Mouse (Mus musculus) lung, embryonic 16.5 days (tissue): Measurements from ENCODE around the gene Cdkl3. TPM values are rescaled to one million over a fixed set of nuclear protein-coding genes. Genes with fewer than 3 reads are reported as not detected.
A peak's percentile ranks its signal among the peaks of the same experiment; 100 is the strongest.

Experiments
- ATAC-seq: fragments of 200-750 bp; cut with Nextera tagmentation; 2 replicates; pipeline ENCODE4 v1.8.0; 2017; ENCODE audit warnings: low read depth, mild to moderate bottlenecking, moderate library complexity
- H3K27ac ChIP-seq: fragments of 300-500 bp; sonication (generic); 2 replicates; pipeline ENCODE4 v1.5.1; 2014; ENCODE audit warnings: mild to moderate bottlenecking, control low read depth, low read length
- H3K27me3 ChIP-seq: fragments of 300-500 bp; sonication (generic); 2 replicates; pipeline ENCODE4 v1.6.1; 2014; ENCODE audit warnings: low read depth, low read length, mixed read lengths; ENCODE audit not compliant: control insufficient read depth, insufficient read depth
- H3K36me3 ChIP-seq: fragments of 300-500 bp; sonication (generic); 2 replicates; pipeline ENCODE4 v1.6.1; 2014; ENCODE audit warnings: low read length; ENCODE audit not compliant: control insufficient read depth, insufficient read depth
- H3K4me1 ChIP-seq: fragments of 300-500 bp; sonication (generic); replicated peaks from 2 replicates; pipeline ENCODE4 v1.6.1; 2014; ENCODE audit warnings: low read length, mixed read lengths; ENCODE audit not compliant: control insufficient read depth, insufficient read depth
- H3K4me2 ChIP-seq: fragments of 300-500 bp; sonication (generic); 2 replicates; pipeline ENCODE4 v1.6.1; 2014; ENCODE audit warnings: low read depth, low read length, control low read depth
- H3K4me3 ChIP-seq: fragments of 300-500 bp; sonication (generic); 2 replicates; pipeline ENCODE4 v1.5.1; 2014; ENCODE audit warnings: mild to moderate bottlenecking, low read length, control low read depth
- H3K9ac ChIP-seq: fragments of 300-500 bp; sonication (generic); 2 replicates; pipeline ENCODE4 v1.6.1; 2014; ENCODE audit warnings: low read length, control low read depth
- H3K9me3 ChIP-seq: fragments of 300-500 bp; sonication (generic); 2 replicates; pipeline ENCODE4 v1.6.1; 2016; ENCODE audit warnings: low read length; ENCODE audit not compliant: control insufficient read depth
- WGBS: fragments of 180-500 bp; shearing (Covaris S2); extraction: QIAGEN DNeasy Blood & Tissue Kit; methylation state at CpG from one replicate; pipeline ENCODE4 v1.1.7; 2014; 5-methylcytosine and 5-hydroxymethylcytosine counted together
- polyA plus RNA-seq: library from polyadenylated mRNA; unstranded; fragments of >200 nt; fragmentation: Nextera tagmentation; extraction: Ambion mirVana; gene quantifications from 2 replicates; pipeline ENCODE4 v1.2.1, GENCODE M21; 2015

Gene Cdkl3
- polyA plus RNA-seq, 1 experiment from 2014 or later, result 9.4 TPM

DNA sequence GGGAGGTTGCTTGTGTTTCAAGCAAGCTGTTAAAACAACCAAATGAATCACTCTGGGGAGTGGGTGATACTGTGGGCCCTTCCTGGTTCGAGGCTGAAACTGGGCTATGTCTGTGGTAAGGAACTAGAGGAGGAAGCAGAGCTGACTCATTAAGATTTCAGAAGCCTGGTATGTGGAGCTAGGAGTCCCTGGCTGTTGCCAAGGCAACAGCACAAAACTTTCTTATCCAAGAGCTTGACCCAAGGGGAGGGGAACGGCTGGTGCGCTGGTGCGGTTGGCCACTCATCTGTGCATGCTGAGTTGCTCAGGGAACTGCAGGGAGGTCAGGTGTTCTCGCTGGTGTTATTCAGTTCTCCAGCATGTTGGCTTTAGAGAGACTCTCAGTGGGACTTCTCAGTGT lies 76.0 kb downstream of the Cdkl3 start:
- no peaks in the 10 kb centered on the region for H3K27me3 ChIP-seq
- H3K36me3 ChIP-seq, result no peaks in the 10 kb centered on the region
- H3K4me3 ChIP-seq, result no peak overlapping the region
- WGBS, result 17% methylated on average over 5 of the region's 5 CpGs
- H3K9ac ChIP-seq, result no peak overlapping the region
- H3K9me3 ChIP-seq, result no peaks in the 10 kb centered on the region
- ATAC-seq, result peak; percentile 90
- H3K4me1 ChIP-seq, result no peaks in the 10 kb centered on the region; the same call in none of the 2 replicates
- peak overlapping the region; percentile 45; the same call in 1 of the 2 replicates for H3K27ac ChIP-seq
- no peak overlapping the region for H3K4me2 ChIP-seq

- no peak for ATAC-seq
- no peaks in the 10 kb centered on the region; the same call in none of the 2 replicates for H3K4me1 ChIP-seq
- H3K4me2 ChIP-seq, result no peak overlapping the region
- WGBS, result 83% methylated on average over 2 of the region's 2 CpGs
- H3K9ac ChIP-seq, result no peak overlapping the region
- no peak overlapping the region for H3K4me3 ChIP-seq
- H3K27ac ChIP-seq, result peak overlapping the region; percentile 45; the same call in 1 of the 2 replicates
- no peaks in the 10 kb centered on the region for H3K27me3 ChIP-seq
- H3K9me3 ChIP-seq, result no peaks in the 10 kb centered on the region
- H3K36me3 ChIP-seq, result no peaks in the 10 kb centered on the region
These were observed 76.6 kb downstream of the Cdkl3 start for GRCm38 (mm10) chr11:52080656-52081055.

GRCm38 (mm10) chr11:52085857-52086203 lies 81.8 kb downstream of the Cdkl3 start:
- WGBS, result 39% methylated on average over 4 of the region's 4 CpGs
- ATAC-seq, result 0 out of 2 replicates have a peak, but pooled peaks have one; percentile 5

DNA sequence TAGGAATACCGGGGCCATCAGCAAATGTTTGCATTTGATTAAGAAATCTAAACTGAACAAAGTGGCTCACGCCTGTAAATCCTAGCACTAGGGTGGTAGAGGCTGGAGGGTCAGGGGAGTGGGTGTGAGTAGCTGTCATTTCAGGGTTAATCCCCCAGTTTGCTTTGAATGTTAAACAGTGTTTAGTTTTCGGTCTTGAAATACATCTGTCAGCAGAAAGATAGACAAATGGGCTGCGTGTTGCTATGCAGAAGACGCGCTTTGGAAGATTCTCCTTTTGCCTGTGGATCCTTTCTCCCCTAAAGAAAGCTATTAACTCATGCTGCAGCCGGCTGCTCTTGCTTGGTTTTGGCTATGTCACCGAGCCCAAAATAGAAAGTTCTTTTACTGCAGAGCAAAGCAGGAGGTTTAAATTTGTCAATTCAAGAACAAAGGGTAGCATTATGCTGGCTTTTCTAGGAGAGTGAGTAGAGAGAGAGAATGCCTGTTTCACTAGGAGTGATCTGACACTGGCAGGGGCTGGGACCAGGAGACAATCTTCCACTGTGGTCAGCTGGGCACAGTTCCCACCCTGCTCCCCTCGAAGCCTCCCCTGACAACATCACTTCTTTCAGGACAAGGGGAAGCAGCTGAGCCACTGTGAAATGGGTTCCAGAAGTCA lies 82.3 kb downstream of the Cdkl3 start:
- peak; percentile 62; the same call in 1 of the 2 replicates for ATAC-seq
- 19% methylated on average over 9 of the region's 9 CpGs for WGBS
- Histone ChIP-seq H3K27ac (peak overlapping the region; percentile 58), H3K4me2 (no peak overlapping the region), H3K27me3 (no peaks in the 10 kb centered on the region), H3K9me3 (no peaks in the 10 kb centered on the region), H3K9ac (0 out of 2 replicates have a peak overlapping the region, but pooled peaks have one; percentile 12), H3K36me3 (no peaks in the 10 kb centered on the region), H3K4me1 (peaks cover 17% of the 10 kb centered on the region), H3K4me3 (no peak overlapping the region)

More at GRCm38 (mm10) chr11:52085857-52086203, 81.8 kb downstream of the Cdkl3 start:
- Histone ChIP-seq H3K4me1 (peaks cover 17% of the 10 kb centered on the region), H3K27ac (peak overlapping the region; percentile 36), H3K36me3 (no peaks in the 10 kb centered on the region), H3K9ac (no peak overlapping the region), H3K27me3 (no peaks in the 10 kb centered on the region), H3K4me3 (no peak overlapping the region), H3K9me3 (no peaks in the 10 kb centered on the region), H3K4me2 (no peak overlapping the region)

- ATAC-seq, result peak; percentile 50; the same call in 1 of the 2 replicates
- 30% methylated on average over 8 of the region's 8 CpGs for WGBS
These were observed 85.3 kb downstream of the Cdkl3 start for GRCm38 (mm10) chr11:52089291-52089690.

GRCm38 (mm10) chr11:52091261-52091660 lies 87.2 kb downstream of the Cdkl3 start:
- H3K4me2 ChIP-seq, result no peak overlapping the region
- ATAC-seq, result no peak
- no peak overlapping the region for H3K27ac ChIP-seq
- no peaks in the 10 kb centered on the region for H3K27me3 ChIP-seq
- 87% methylated on average over 9 of the region's 9 CpGs for WGBS
- no peaks in the 10 kb centered on the region for H3K36me3 ChIP-seq
- peaks cover 13% of the 10 kb centered on the region for H3K4me1 ChIP-seq
- no peaks in the 10 kb centered on the region for H3K9me3 ChIP-seq
- H3K4me3 ChIP-seq, result no peak overlapping the region
- H3K9ac ChIP-seq, result no peak overlapping the region

More at GRCm38 (mm10) chr11:52089291-52089690, 85.3 kb downstream of the Cdkl3 start:
- H3K27me3 ChIP-seq, result no peaks in the 10 kb centered on the region
- H3K9ac ChIP-seq, result no peak overlapping the region
- H3K4me1 ChIP-seq, result peaks cover 17% of the 10 kb centered on the region
- no peaks in the 10 kb centered on the region for H3K36me3 ChIP-seq
- H3K4me2 ChIP-seq, result no peak overlapping the region
- no peak overlapping the region for H3K4me3 ChIP-seq
- H3K9me3 ChIP-seq, result no peaks in the 10 kb centered on the region
- no peak overlapping the region for H3K27ac ChIP-seq

DNA sequence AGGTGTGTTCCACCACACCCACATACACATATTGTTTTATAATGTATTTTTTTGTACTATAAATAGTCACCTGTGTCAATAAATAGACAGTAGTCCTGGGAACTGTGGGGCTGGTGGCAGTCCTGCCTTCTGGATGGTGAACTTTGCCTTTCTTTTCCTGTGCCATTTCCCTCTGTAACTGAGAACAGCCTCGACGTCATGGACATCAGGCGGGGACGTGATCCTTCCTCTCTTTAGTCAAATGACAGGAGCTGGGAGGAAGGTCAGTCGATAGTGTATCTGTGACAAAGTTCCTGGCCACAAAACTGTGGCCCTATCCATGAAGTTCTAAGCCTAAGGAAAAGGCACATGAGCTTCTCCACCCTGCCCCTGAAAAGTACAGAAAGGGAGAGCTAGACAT lies 90.5 kb downstream of the Cdkl3 start:
- H3K9ac ChIP-seq, result no peak overlapping the region
- WGBS, result 54% methylated on average over 5 of the region's 5 CpGs

GRCm38 (mm10) chr11:52097016-52097415 lies 93.0 kb downstream of the Cdkl3 start:
- WGBS, result 64% methylated on average over 3 of the region's 3 CpGs

More for the DNA sequence above, 90.5 kb downstream of the Cdkl3 start:
- H3K9me3 ChIP-seq, result no peaks in the 10 kb centered on the region
- no peak for ATAC-seq
- H3K4me1 ChIP-seq, result peaks cover 6% of the 10 kb centered on the region
- no peak overlapping the region for H3K4me2 ChIP-seq
- H3K36me3 ChIP-seq, result no peaks in the 10 kb centered on the region
- H3K27me3 ChIP-seq, result no peaks in the 10 kb centered on the region
- no peak overlapping the region for H3K27ac ChIP-seq
- no peak overlapping the region for H3K4me3 ChIP-seq

GRCm38 (mm10) chr11:52097596-52097995 lies 93.6 kb downstream of the Cdkl3 start:
- Histone ChIP-seq H3K4me2 (no peak overlapping the region), H3K27ac (peak overlapping the region; percentile 100; the same call in 1 of the 2 replicates), H3K4me1 (peaks cover 25% of the 10 kb centered on the region), H3K36me3 (no peaks in the 10 kb centered on the region), H3K27me3 (no peaks in the 10 kb centered on the region), H3K4me3 (no peak overlapping the region), H3K9me3 (no peaks in the 10 kb centered on the region), H3K9ac (no peak overlapping the region)
- ATAC-seq, result no peak
- 75% methylated on average over 2 of the region's 2 CpGs for WGBS

More at GRCm38 (mm10) chr11:52097016-52097415, 93.0 kb downstream of the Cdkl3 start:
- Histone ChIP-seq H3K4me3 (no peak overlapping the region), H3K9ac (no peak overlapping the region), H3K4me2 (no peak overlapping the region), H3K27ac (no peak overlapping the region), H3K4me1 (peaks cover 22% of the 10 kb centered on the region), H3K27me3 (no peaks in the 10 kb centered on the region), H3K9me3 (no peaks in the 10 kb centered on the region), H3K36me3 (no peaks in the 10 kb centered on the region)
- no peak for ATAC-seq
